Mouse (Mus musculus) right cerebral cortex, postnatal 36 days (tissue): ENCODE measurements around the gene B9d2.

Experiments used
- DNase-seq, 2 experiments: peaks; one replicate each; pipeline ENCODE4 v3.0.0; 2022; ENCODE audit warnings: low spot score in 2 of 2, mixed read lengths in 1 of 2

B9d2 gene

DNA sequence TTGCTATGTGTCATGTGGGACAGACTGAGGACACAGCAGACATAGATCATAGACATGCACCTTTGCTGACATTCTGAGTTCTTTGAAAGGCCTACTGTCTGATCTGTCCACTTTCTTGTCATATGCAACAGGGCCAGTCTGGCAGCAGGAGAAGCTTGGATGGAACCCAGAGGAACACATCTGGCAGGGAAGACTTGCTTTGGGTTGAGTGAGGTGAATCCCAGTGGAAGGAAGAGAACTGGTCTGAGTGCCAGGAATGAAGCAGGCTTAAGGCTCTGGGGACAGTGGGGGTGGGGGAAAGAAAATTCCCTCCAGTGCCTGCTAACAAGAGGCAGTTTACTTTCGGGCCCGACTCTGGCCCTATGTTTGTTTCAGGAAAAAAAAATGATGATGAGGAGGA is 49.3 kb downstream of the B9d2 start:
- no peak for DNase-seq

GRCm38 (mm10) chr7:25731294-25732055 is 50.9 kb downstream of the B9d2 start:
- no peak for DNase-seq

- DNase-seq, result no peak
These were observed 54.4 kb downstream of the B9d2 start for GRCm38 (mm10) chr7:25734991-25735390.
